Comparison of ENCODE assay signal across 14 mouse cellular contexts in genomic region chr10:42260523-42260922, GRCm38 (mm10). TPM values are rescaled to one million over a fixed set of nuclear protein-coding genes. Genes with fewer than 3 reads are reported as not detected.
DNase-seq lines count a peak whose midpoint lies in the region; ATAC-seq and TF ChIP-seq lines count a peak whose summit lies in the region.
"Had no signal": no experiment of that assay in that cellular context is flagged by ENCODE, and none has a peak within 500 bp of the region (broad histone marks: within the 10 kb centered on the region; RNA-seq: fewer than 3 reads in every experiment).

No protein-coding gene starts in this region.

- no peaks in the 10 kb centered on the region for H3K27me3 ChIP-seq in kidney, postnatal 0 days (ENCODE audit: insufficient read depth, low read length)
- no peaks in the 10 kb centered on the region for H3K27me3 ChIP-seq in G1E (ENCODE audit: insufficient read depth, low read length)
- no peaks in the 10 kb centered on the region for H3K27me3 ChIP-seq in liver, embryonic 14.5 days (ENCODE audit: control insufficient read depth, insufficient read depth, low read length)
- H3K27me3 ChIP-seq: embryonic facial prominence, embryonic 13.5 days; heart, embryonic 15.5 days; neural tube, embryonic 15.5 days had no signal

- no peaks in the 10 kb centered on the region for H3K4me1 ChIP-seq in kidney, postnatal 0 days (replicated peaks; ENCODE audit: insufficient read depth, low read length)
- peaks cover 92% of the 10 kb centered on the region for H3K4me1 ChIP-seq in G1E (ENCODE audit: insufficient read depth, low read depth, low read length)
- peaks cover 6% of the 10 kb centered on the region; the same call in 1 of the 2 replicates for H3K4me1 ChIP-seq in bone marrow, adult 2 months (ENCODE audit: control insufficient read depth, insufficient read depth, low read length)
- peaks cover 59 to 72% of the 10 kb centered on the region in 2 experiments for H3K4me1 ChIP-seq in liver, embryonic 14.5 days (replicated peaks; ENCODE audit: control insufficient read depth in 2 of 2, insufficient read depth in 2 of 2, low read length in 1 of 2)
- H3K4me1 ChIP-seq: neural tube, embryonic 15.5 days had no signal

- TF ChIP-seq CTCF in kidney, postnatal 0 days (IDR thresholded peaks at IDR 0.05; ENCODE audit: low read depth): no peak
- TF ChIP-seq CTCF in G1E (IDR thresholded peaks at IDR 0.05; ENCODE audit: low read depth, low read length): no peak
- TF ChIP-seq CTCF in bone marrow, adult 2 months (IDR thresholded peaks at IDR 0.05; ENCODE audit: control insufficient read depth, insufficient read depth, low read length): no peak
- TF ChIP-seq CTCF in liver, embryonic 14.5 days (IDR thresholded peaks at IDR 0.05; ENCODE audit: low read depth): no peak

- DNase-seq in kidney, postnatal 0 days (ENCODE audit: low spot score): peak; percentile 41
- no peak for DNase-seq in kidney, adult 8-10 months
- peak; percentile 69 for DNase-seq in G1E (ENCODE audit: low spot score)
- peak; percentile 76 to 82 (median 78) for DNase-seq in liver, embryonic 14.5 days (ENCODE audit: low read depth in 3 of 3, low spot score in 3 of 3)
- DNase-seq in right cerebral cortex, postnatal 4 days: no peak
- DNase-seq in right cerebral cortex, adult 2 months (ENCODE audit: low spot score in 2 of 2): no peak
- DNase-seq: cerebellum, adult 8-10 months; kidney, postnatal 4 days had no signal

- ATAC-seq in kidney, postnatal 0 days (replicated peaks; ENCODE audit: low FRiP score, low read depth): no peak
- ATAC-seq in G1E (ENCODE audit: extremely low read depth, insufficient number of reproducible peaks, low FRiP score, poor library complexity, severe bottlenecking): peak; percentile 76
- peak; percentile 82 for ATAC-seq in liver, embryonic 14.5 days (ENCODE audit: insufficient read depth)
- ATAC-seq: midbrain, embryonic 16.5 days had no signal

- H3K4me2 ChIP-seq in kidney, postnatal 0 days (ENCODE audit: low read length): no peak overlapping the region
- peak overlapping the region; percentile 76 for H3K4me2 ChIP-seq in liver, embryonic 14.5 days (ENCODE audit: low read depth)
- H3K4me2 ChIP-seq: embryonic facial prominence, embryonic 13.5 days; heart, embryonic 15.5 days; neural tube, embryonic 15.5 days had no signal

- H3K4me3 ChIP-seq in kidney, postnatal 0 days (replicated peaks; ENCODE audit: low read depth, low read length): no peak overlapping the region
- H3K4me3 ChIP-seq in G1E (ENCODE audit: low read depth, low read length): no peak overlapping the region; the same call in 1 of the 2 replicates
- H3K4me3 ChIP-seq in bone marrow, adult 2 months (replicated peaks; ENCODE audit: control insufficient read depth, low read depth, low read length): no peak overlapping the region
- H3K4me3 ChIP-seq in liver, embryonic 14.5 days (ENCODE audit: insufficient read depth in 1 of 2, low read depth in 2 of 2, low read length in 2 of 2): peak overlapping the region; percentile 38 to 51
- H3K4me3 ChIP-seq: embryonic facial prominence, embryonic 13.5 days; heart, embryonic 15.5 days; left cerebral cortex, adult 2 months; neural tube, embryonic 15.5 days had no signal

- TF ChIP-seq EP300 in liver, embryonic 14.5 days (IDR thresholded peaks at IDR 0.05; ENCODE audit: low read depth): peak; percentile 97

- no peak for TF ChIP-seq POLR2A in bone marrow, adult 2 months (IDR thresholded peaks at IDR 0.05; ENCODE audit: borderline replicate concordance, control insufficient read depth, low read depth, low read length)

- WGBS in kidney, postnatal 0 days: 38% methylated on average over 8 of the region's 8 CpGs
- 49% methylated on average over 8 of the region's 8 CpGs for WGBS in bone marrow, adult 2 months
- WGBS in liver, embryonic 14.5 days (ENCODE audit: insufficient replicate concordance): 14% methylated on average over 8 of the region's 8 CpGs

- no peaks in the 10 kb centered on the region for H3K9me3 ChIP-seq in kidney, postnatal 0 days (replicated peaks; ENCODE audit: low read length)
- H3K9me3 ChIP-seq in G1E (replicated peaks): no peaks in the 10 kb centered on the region
- H3K9me3 ChIP-seq in liver, embryonic 14.5 days (ENCODE audit: control insufficient read depth, low read length): no peaks in the 10 kb centered on the region
- H3K9me3 ChIP-seq: embryonic facial prominence, embryonic 13.5 days; heart, embryonic 15.5 days; neural tube, embryonic 15.5 days had no signal

- H3K9ac ChIP-seq in kidney, postnatal 0 days (ENCODE audit: low read depth, low read length): no peak overlapping the region
- peak overlapping the region; percentile 76 for H3K9ac ChIP-seq in liver, embryonic 14.5 days (replicated peaks)
- H3K9ac ChIP-seq: embryonic facial prominence, embryonic 13.5 days; heart, embryonic 15.5 days; neural tube, embryonic 15.5 days had no signal

- no peak overlapping the region for H3K27ac ChIP-seq in kidney, postnatal 0 days
- peak overlapping the region; percentile 76 for H3K27ac ChIP-seq in bone marrow, adult 2 months (ENCODE audit: control insufficient read depth, insufficient read depth, low read depth, low read length, poor library complexity)
- H3K27ac ChIP-seq in liver, embryonic 14.5 days: peak overlapping the region; percentile 98
- H3K27ac ChIP-seq: embryonic facial prominence, embryonic 13.5 days; heart, embryonic 15.5 days; left cerebral cortex, adult 2 months; neural tube, embryonic 15.5 days had no signal

- peaks cover 9% of the 10 kb centered on the region; the same call in 1 of the 2 replicates for H3K36me3 ChIP-seq in kidney, postnatal 0 days (ENCODE audit: insufficient read depth, low read length)
- peaks cover 89% of the 10 kb centered on the region for H3K36me3 ChIP-seq in G1E (replicated peaks)
- H3K36me3 ChIP-seq in liver, embryonic 14.5 days (replicated peaks; ENCODE audit: control insufficient read depth, insufficient read depth, low read depth): peaks cover 85% of the 10 kb centered on the region

RNA-seq across cellular contexts. Expression of gene Foxo3, which starts 16.0 kb away (rescaled TPM):
- polyA plus RNA-seq in kidney, postnatal 0 days (2015; fragmentation: Nextera tagmentation; extraction: Ambion mirVana): 8.7 and 9.7 TPM in 2 replicates
- total RNA-seq in G1E (2014; fragmentation: Nextera tagmentation) (67.1 and 98.4 TPM in 2 replicates), G1E (2017) (39.3 and 45.5 TPM in 2 replicates)
- polyA plus RNA-seq in G1E (2012): 59.2 and 67.0 TPM in 2 replicates
- polyA plus RNA-seq in bone marrow, adult 2 months (2011; ENCODE audit: insufficient read depth, insufficient read length, low replicate concordance, missing spikeins): 34.9 and 51.5 TPM in 2 replicates
- polyA plus RNA-seq in liver, embryonic 14.5 days (2012; rRNA removed): 15.6 and 15.9 TPM in 2 replicates
- polyA plus RNA-seq in liver, embryonic 14.5 days (2014; fragmentation: Nextera tagmentation; extraction: Ambion mirVana): 17.6 and 19.3 TPM in 2 replicates

Comparison
In these comparisons a context has a peak if more than half of its experiments do, and no peak if none do; other contexts are left out.
1. DNase-seq: peak in kidney, postnatal 0 days (single experiment), G1E (single experiment) and liver, embryonic 14.5 days (3 of 3); none in kidney, adult 8-10 months (0 of 2), right cerebral cortex, postnatal 4 days (single experiment) and right cerebral cortex, adult 2 months (0 of 2).
2. H3K4me3 ChIP-seq: peak in liver, embryonic 14.5 days (2 of 2); none in kidney, postnatal 0 days (single experiment), G1E (single experiment) and bone marrow, adult 2 months (single experiment).